Mouse (Mus musculus) gastrocnemius, postnatal 10 days (tissue): Measurements from ENCODE around the gene Amotl1. TPM values are rescaled to one million over a fixed set of nuclear protein-coding genes. Genes with fewer than 3 reads are reported as not detected.

Source experiments
- total RNA-seq, 2 experiments: library from RNA; stranded (reverse); gene quantifications; 2 replicates each; pipeline ENCODE4 v1.2.3; 2021

Amotl1 gene
- total RNA-seq, 2 experiments from 2014 or later: 271 to 282 TPM

Other genes with a start within 250 kb of the Amotl1 start
- under 1 TPM; 0.09 to 0.11 TPM for gene Kdm4d, start 144.6 kb downstream of the Amotl1 start, total RNA-seq
- gene Cwc15, start 144.4 kb downstream of the Amotl1 start, total RNA-seq: 100 to 1,000 TPM; 101 to 102 TPM
- gene Piwil4, start 95.7 kb upstream of the Amotl1 start, total RNA-seq: under 1 TPM; 0.09 to 0.20 TPM
- gene Fut4, start 107.3 kb upstream of the Amotl1 start, total RNA-seq: under 1 TPM; 0.56 to 0.84 TPM
- gene 1700012B09Rik, start 126.0 kb upstream of the Amotl1 start, total RNA-seq: not detected
- 10 to 100 TPM; 11.4 to 14.3 TPM for gene Mre11a, start 139.6 kb upstream of the Amotl1 start, total RNA-seq
- 10 to 100 TPM in 1 of 2 experiments, 1 to 10 TPM in 1; 8.6 to 10.0 TPM for gene Ankrd49, start 139.8 kb upstream of the Amotl1 start, total RNA-seq
- under 1 TPM in 1 of 2 experiments, not detected in 1; 0.16 TPM for gene Gpr83, start 215.2 kb upstream of the Amotl1 start, total RNA-seq